Mouse (Mus musculus) megakaryocyte, adult 5-6 weeks (primary cell): ENCODE measurements around the gene Runx1. TPM values are rescaled to one million over a fixed set of nuclear protein-coding genes. Genes with fewer than 3 reads are reported as not detected.

Experiments
- ATAC-seq: 2 replicates; pipeline ENCODE4 v1.8.0; 2016; ENCODE audit warnings: mild to moderate bottlenecking, inconsistent platforms; ENCODE audit not compliant: poor library complexity, severe bottlenecking
- total RNA-seq, 2 experiments: library from RNA; stranded (forward) in 1 of 2; stranded (reverse) in 1 of 2; fragments of 153-499, 151-499 nt in 1 of 2; fragments of 221-1000, 200-1000 nt in 1 of 2; gene quantifications; 2 replicates each; pipeline versions ENCODE4 v1.2.3 to v1.2.4; 2015 to 2017

Runx1 gene
- total RNA-seq (2015): 93.4 and 112 TPM in 2 replicates
- total RNA-seq (2017): 44.7 and 61.5 TPM in 2 replicates

DNA sequence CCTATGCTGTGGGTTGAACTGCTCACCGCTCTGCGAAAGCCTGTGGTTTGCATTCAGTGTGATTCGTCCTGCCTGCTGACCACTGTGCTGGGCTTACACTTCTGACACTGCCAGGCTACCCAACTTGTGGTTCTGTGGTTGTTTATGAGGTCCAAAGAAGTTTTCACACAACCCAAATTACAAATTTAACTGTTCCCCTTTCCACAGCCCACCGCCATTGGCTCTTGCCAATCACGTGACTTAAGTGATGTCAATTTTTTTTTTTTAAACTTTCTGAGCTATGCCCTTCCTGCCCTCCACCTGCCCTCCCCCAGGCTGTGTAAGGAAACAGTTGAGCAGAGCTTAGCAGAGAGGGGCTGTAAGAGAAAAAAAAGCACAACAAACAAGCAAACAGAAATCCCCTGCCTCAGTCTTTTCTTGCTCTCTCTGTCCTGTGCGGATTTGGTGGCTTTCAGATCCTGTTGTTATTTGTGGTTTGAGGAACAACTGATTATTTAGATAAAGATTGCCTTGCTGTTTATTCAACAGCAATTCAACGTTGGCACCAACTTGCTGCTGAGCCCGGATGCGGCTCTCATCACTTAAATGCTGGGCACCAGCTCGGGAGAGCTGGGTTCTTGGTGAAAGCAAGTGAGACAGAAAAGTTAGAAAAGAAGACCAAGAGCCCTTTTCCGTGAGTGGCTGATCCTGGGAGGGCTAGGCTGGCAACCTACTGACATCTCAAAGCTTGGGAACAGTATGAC is at the start of gene Runx1:
Gene Runx1, minus strand, starts transcription at position 242 of the 743 bp plus-strand sequence.
- ATAC-seq: peak; percentile 68

- peak; percentile 94 for ATAC-seq
These were observed 48.1 kb upstream of the Runx1 start for GRCm38 (mm10) chr16:92874015-92874414.

DNA sequence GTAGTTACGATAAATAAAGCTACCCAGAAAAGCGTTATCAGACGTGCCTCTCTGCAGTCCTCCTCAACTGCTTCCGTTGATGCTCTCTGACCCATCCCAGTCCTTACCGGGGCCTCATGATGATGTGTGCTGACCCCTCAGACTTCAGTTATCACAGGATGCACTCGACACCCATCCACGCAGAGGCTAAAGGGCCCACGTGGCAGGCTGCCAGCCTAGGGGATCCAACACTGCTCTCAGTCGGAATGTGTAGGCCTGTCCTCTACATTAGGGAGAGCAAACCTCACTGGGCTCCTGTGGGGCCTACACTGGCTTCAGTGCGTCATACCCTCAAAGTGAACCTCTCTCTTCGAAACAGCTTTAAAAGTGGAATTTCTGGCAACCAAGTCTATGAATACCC is 45.8 kb upstream of the Runx1 start:
- ATAC-seq: no peak

DNA sequence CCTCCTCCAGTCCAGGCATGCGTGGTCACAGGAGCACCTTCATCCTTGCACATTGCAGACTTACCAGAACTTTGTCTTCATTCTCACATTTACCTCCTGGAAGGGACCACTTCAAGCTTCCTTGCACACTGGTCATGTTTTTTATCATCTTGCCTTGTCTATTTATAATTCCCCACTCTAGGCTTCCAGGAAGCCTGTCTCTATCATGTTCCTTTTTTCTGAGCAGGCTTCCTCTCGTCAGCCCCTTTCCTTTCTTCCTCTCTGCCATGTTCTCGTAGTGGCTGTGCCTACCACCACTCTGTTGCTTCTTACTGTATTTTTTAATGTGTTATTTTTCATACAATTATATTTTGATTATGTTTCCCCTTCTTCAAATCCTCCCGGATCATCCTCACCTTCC is 42.6 kb upstream of the Runx1 start:
- no peak for ATAC-seq

DNA sequence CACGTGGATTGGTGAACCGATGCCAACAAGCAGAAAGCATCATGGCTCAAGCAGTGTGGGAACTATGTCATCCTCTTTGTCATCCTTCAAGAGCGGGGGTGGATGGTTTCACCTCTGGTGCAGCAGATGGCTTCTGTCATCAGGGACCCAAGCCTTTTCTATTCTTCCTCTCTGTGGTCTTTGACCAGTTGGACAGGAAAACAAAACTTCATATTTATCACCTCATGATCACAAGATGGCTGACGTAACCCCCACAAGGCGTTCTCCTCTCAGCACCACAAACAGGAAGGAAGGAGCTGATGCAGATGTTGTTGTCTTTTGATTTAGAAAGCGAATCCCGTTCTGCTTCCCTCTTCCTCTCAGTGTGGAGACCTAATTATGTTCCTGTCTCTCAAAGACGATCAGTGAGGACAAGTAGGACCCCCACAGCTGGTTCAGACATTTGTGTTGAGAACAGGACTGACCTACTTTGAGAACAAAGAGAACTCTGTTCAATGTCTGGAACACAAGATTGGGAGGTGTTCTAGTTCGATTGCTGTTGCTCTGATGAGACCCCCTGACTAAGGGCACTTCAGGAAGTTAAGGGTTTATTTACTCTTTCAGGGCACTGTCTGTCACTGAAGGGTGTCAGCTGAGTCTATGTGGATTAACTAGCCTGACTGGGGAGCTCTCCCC is 41.4 kb upstream of the Runx1 start:
- peak; percentile 74 for ATAC-seq

DNA sequence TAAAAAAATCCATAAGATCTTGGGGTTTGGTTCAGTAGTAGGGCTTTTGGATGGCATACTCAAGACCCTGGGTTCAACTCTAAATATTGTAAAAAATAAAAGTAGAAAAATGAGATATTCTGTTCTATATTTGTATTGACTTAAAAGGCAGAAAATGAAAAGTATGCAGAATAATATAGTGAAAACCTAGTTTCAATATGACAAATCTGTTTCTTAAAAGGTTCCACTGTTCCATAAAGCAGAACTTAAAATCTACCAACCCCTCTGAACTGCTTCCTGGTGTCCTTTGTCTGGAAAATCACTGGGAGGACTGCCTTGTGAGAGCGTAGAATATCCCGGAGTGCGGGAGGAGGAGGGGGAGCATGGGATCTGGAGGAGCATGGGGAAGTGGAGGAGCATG is 39.4 kb upstream of the Runx1 start:
- no peak for ATAC-seq

DNA sequence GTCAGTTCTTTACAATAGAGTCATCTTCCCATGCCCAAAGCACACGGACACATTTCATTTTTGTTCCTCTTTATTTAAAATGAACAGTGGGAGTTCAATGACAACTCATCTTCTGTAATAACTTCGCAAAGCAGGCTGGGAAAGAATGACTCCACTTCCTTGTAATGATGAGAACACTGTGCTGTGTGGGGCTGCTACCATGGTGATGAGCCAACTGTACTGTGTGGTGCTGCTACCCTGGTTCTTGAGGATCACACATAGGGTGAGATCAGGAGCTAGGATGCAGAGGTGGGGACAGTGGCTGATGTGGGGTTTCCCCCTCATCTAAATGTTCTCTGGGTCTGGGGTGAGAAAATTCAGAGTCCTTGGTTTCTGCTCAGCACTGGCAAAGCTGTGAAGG is 38.2 kb upstream of the Runx1 start:
- peak; percentile 53 for ATAC-seq

DNA sequence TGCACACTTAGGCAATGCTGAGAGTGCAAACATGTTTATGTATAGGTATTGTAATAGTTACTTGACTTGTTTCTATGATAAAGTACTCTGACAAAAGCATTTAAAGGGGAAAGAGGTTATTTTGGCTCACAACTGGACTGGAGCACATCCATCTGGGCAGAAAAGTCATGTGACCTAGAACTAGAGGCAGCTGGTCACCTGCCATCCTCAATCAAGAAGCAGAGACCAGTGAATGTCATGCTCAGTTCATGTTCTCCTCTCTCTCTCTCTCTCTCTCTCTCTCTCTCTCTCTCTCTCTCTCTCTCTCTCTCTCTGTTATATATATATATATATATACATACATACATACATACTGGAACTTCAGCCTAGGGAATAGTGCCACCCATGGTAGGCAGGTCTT is 37.2 kb upstream of the Runx1 start:
- ATAC-seq: no peak

GRCm38 (mm10) chr16:92862430-92862829 is 36.5 kb upstream of the Runx1 start:
- no peak for ATAC-seq

GRCm38 (mm10) chr16:92861571-92861970 is 35.6 kb upstream of the Runx1 start:
- ATAC-seq: no peak

GRCm38 (mm10) chr16:92860649-92861048 is 34.7 kb upstream of the Runx1 start:
- no peak for ATAC-seq

GRCm38 (mm10) chr16:92856779-92857178 is 30.8 kb upstream of the Runx1 start:
- ATAC-seq: no peak

DNA sequence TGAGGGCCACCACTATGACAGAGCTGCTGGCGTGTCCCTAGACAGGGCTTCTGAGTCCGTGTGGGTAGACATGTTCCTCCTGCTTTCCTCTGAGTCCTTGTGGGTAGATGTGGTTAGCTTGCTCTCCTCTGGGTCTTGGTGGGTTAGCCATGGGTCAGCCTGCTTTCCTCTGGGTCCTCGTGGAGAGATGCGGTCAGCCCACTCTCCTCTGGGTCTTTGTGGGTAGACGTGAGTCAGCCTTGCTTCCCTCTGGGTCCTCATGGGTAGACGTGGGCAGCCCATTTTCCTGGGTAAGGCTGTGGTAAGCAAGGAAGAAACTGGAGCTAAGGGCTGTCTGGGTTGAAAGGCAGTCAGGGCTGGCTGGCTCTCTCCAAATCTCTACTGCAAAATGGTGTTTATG is 26.3 kb upstream of the Runx1 start:
- ATAC-seq: no peak

GRCm38 (mm10) chr16:92850416-92850815 is 24.5 kb upstream of the Runx1 start:
- ATAC-seq: no peak

- peak; percentile 51 for ATAC-seq
These were observed 21.9 kb upstream of the Runx1 start for GRCm38 (mm10) chr16:92847762-92848300.

DNA sequence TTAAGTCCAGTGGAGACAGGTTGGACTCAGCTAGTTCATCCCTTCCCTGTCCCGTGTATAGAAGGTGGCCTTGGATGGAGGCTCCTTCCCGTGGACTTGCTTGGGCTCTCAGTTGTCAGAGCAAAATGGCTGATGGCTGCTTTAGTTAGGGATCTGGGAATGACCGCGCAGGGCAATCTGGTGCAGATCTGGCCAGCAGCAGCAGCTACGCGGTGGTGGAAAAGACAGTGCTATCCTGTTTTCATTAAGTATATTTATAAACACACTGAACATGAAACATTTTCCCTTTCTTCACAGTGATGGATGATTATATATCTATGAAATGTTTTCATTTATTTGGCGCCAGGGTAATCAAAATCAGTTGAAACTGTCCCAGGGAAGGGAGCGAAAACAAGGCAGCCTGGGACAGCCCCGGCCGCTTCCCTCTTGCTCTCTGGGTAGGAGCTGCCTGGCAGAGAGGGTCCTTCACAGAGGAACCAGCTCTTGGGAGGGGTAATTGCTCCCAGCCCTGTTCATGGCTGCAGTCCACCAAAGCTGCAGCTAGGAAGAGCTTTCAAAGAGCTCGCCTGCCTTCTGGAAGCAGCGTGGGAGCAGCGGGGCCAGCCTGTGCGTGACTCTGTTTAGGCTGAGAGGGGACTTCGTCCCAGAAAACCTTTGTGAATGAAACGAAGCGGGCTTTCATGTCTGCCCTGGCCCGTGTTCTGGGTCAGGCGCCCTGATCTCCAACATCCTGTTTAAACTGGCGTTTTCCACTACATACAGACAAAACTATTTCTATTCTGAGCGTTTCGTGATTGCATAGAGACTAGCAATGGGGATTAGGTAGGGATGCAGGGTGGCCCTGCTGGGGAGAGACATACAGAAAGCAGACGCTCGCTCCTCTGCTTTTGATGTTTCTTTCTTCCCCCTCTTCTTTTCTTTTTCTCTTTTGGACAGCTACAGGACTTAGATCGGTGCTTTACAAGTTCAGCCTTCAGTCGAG is 19.6 kb upstream of the Runx1 start:
- no peak for ATAC-seq

- ATAC-seq: no peak
These were observed 12.8 kb upstream of the Runx1 start for GRCm38 (mm10) chr16:92838709-92839108.

GRCm38 (mm10) chr16:92831341-92831740 is 5.4 kb upstream of the Runx1 start:
- no peak for ATAC-seq

DNA sequence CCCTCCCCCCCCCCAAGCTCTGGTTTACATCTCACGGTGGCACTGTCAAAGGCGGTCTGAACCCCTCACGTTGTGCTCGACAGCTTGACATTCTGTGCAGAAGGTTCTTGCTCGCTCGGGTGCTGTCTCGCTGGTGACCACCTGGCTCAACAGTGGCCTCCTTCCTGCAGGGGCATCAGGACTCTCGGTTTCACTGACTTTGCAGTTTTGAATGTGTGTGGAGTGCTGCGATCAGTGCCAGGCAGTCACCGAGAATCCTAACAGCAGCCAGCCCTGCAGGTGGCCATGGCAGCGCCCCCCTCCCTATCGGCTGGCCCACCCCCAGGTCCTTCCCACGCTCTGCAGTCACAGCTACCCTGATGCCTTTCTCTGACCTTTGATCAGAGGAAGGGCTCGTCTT is 4.5 kb upstream of the Runx1 start:
- no peak for ATAC-seq

- ATAC-seq: no peak
These were observed 2.4 kb upstream of the Runx1 start for GRCm38 (mm10) chr16:92828308-92828862.
